In the genomic region with DNA sequence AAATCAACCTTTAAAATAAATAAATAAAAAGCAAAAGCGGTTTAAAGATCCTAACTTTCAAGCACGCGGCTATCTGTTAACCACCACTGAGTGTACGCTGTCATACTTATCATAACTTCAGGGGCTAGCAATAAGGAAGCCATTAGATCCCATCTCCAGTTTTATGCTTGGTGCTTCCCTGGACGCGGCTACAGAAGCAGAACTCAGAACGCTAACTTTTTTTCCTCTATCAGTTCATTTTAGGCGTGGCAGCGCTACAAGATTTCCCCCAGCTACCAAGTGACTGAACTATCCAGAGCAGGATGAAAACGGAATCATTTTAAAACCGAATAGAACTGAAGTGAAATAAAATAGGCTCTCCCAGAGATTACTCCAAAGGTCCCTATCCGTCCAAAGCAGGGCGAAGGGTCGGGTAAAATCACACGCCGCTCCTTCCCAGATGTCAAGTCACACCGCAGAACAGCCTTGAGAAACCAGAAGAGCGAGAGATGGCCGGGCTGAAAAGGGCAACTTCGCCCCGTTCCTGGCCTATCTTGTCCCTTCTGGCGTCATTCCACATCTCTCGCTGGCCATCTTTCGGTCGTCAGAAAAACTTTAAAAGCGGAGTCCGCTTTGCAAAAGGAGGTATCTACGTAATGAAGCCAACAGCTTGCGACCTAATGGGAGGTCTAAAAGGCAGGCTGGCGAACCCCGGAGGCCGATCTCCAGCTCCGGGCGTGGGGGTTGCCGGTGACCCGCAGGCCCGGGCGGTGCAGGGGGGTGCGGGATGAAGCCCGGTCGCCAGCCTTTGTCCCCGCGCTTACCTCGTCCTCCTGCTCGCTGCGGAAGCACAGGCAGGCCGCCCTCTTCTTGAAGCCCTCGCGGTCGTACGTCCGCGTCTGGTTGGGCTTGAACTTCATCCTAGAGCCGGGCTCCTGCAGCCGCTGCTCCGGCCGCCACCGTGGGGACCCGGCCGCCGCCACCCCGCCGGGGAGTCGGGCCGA, we compare ENCODE assay signal across 8 mouse cellular contexts. TPM values are rescaled to one million over a fixed set of nuclear protein-coding genes. Genes with fewer than 3 reads are reported as not detected.
A peak's percentile ranks its signal among the peaks of the same experiment; 100 is the strongest.
DNase-seq lines count a peak whose midpoint lies in the region; ATAC-seq and TF ChIP-seq lines count a peak whose summit lies in the region.

No protein-coding gene starts in this region.

- H3K4me1 ChIP-seq in bone marrow macrophage, adult 2 months (ENCODE audit: control insufficient read depth, insufficient read depth, low read length), result peaks cover 14% of the 10 kb centered on the region
- peaks cover 6% of the 10 kb centered on the region for H3K4me1 ChIP-seq in embryonic fibroblast, embryonic 13.5 days (ENCODE audit: control insufficient read depth, insufficient read depth, low read length)
- peaks cover 31% of the 10 kb centered on the region for H3K4me1 ChIP-seq in heart, embryonic 16.5 days (ENCODE audit: control insufficient read depth, insufficient read depth, low read length)

- WGBS in heart, embryonic 16.5 days, result under 1% methylated on average over 55 of the region's 65 CpGs

- H3K27ac ChIP-seq in bone marrow macrophage, adult 2 months (ENCODE audit: insufficient read depth, low read depth, low read length), result peak overlapping the region; percentile 39
- H3K27ac ChIP-seq in embryonic fibroblast, embryonic 13.5 days (ENCODE audit: insufficient read depth, low read length), result peak overlapping the region; percentile 49
- H3K27ac ChIP-seq in heart, embryonic 16.5 days (ENCODE audit: low read length), result peak overlapping the region; percentile 88

- H3K4me2 ChIP-seq in heart, embryonic 16.5 days (ENCODE audit: low read depth, low read length), result peak overlapping the region; percentile 76

- no peak for TF ChIP-seq POLR2A in bone marrow macrophage, adult 2 months (IDR thresholded peaks at IDR 0.05; ENCODE audit: borderline replicate concordance, low read depth, low read length)
- TF ChIP-seq POLR2A in embryonic fibroblast, embryonic 13.5 days (IDR thresholded peaks at IDR 0.05; ENCODE audit: low read depth, low read length), result no peak; the same call in 1 of the 2 replicates

- peak overlapping the region; percentile 98 for H3K9ac ChIP-seq in heart, embryonic 16.5 days (ENCODE audit: low read length)

- no peak for TF ChIP-seq CTCF in bone marrow macrophage, adult 2 months (IDR thresholded peaks at IDR 0.05; ENCODE audit: low read depth, low read length)
- no peak for TF ChIP-seq CTCF in embryonic fibroblast, embryonic 13.5 days (IDR thresholded peaks at IDR 0.05; ENCODE audit: borderline replicate concordance, insufficient read depth, low read length)

- peak; percentile 53 for DNase-seq in MEL-GATA-1-ER (ENCODE audit: extremely low read depth, low read depth)
- DNase-seq in kidney, postnatal 4 days, result peak; percentile 61 to 77
- peak; percentile 35 for DNase-seq in right cerebral cortex, postnatal 14 days
- peak; percentile 59 for DNase-seq in yolk sac, embryonic 10.5 days (ENCODE audit: low spot score)

- peak; percentile 49 for ATAC-seq in heart, embryonic 16.5 days (replicated peaks; ENCODE audit: extremely low read depth, insufficient read depth, low FRiP score)
- peak; percentile 21 for ATAC-seq in megakaryocyte progenitor cell, adult 5-6 weeks (replicated peaks; ENCODE audit: poor library complexity)

- H3K27me3 ChIP-seq in heart, embryonic 16.5 days (ENCODE audit: control insufficient read depth, insufficient read depth, low read length), result no peaks in the 10 kb centered on the region

- no peaks in the 10 kb centered on the region for H3K9me3 ChIP-seq in heart, embryonic 16.5 days (replicated peaks; ENCODE audit: control insufficient read depth, low read length)

- no peaks in the 10 kb centered on the region for H3K36me3 ChIP-seq in heart, embryonic 16.5 days (ENCODE audit: control insufficient read depth, insufficient read depth)

- peak overlapping the region; percentile 84 for H3K4me3 ChIP-seq in bone marrow macrophage, adult 2 months (ENCODE audit: insufficient read depth, low read length)
- peak overlapping the region; percentile 91 for H3K4me3 ChIP-seq in embryonic fibroblast, embryonic 13.5 days (ENCODE audit: insufficient read depth, low read length)
- H3K4me3 ChIP-seq in heart, embryonic 16.5 days (ENCODE audit: low read length), result peak overlapping the region; percentile 94

RNA-seq across cellular contexts. Expression of gene Nudt4, which starts 0.8 kb away (rescaled TPM):
- 42.5 and 43.1 TPM in 2 replicates for polyA plus RNA-seq in bone marrow macrophage, adult 2 months (2012; ENCODE audit: insufficient read depth, insufficient read length, missing spikeins)
- 77.1 and 86.5 TPM in 2 replicates for polyA plus RNA-seq in embryonic fibroblast, embryonic 13.5 days (2011; ENCODE audit: insufficient read length, low read depth, missing spikeins)
- polyA plus RNA-seq in heart, embryonic 16.5 days (2015; fragmentation: Nextera tagmentation; extraction: Ambion mirVana), result 72.6 and 83.7 TPM in 2 replicates
- total RNA-seq in megakaryocyte progenitor cell, adult 5-6 weeks (2015), result 66.1 and 67.2 TPM in 2 replicates
- 53.7 and 60.6 TPM in 2 replicates for total RNA-seq in megakaryocyte progenitor cell, adult 5-6 weeks (2017)

RNA-seq across cellular contexts. Expression of gene Ube2n, which starts 48.2 kb away (rescaled TPM):
- 116 and 121 TPM in 2 replicates for polyA plus RNA-seq in bone marrow macrophage, adult 2 months (2012; ENCODE audit: insufficient read depth, insufficient read length, missing spikeins)
- polyA plus RNA-seq in embryonic fibroblast, embryonic 13.5 days (2011; ENCODE audit: insufficient read length, low read depth, missing spikeins), result 167 and 200 TPM in 2 replicates
- polyA plus RNA-seq in heart, embryonic 16.5 days (2015; fragmentation: Nextera tagmentation; extraction: Ambion mirVana), result 246 and 253 TPM in 2 replicates
- total RNA-seq in megakaryocyte progenitor cell, adult 5-6 weeks (2015), result 425 and 475 TPM in 2 replicates
- 133 and 146 TPM in 2 replicates for total RNA-seq in megakaryocyte progenitor cell, adult 5-6 weeks (2017)

Comparison
In these comparisons a context has a peak if more than half of its experiments do, and no peak if none do; other contexts are left out.
1. Peak in every context shown above with its lines: DNase-seq, ATAC-seq, H3K4me3 ChIP-seq and H3K27ac ChIP-seq.